Mouse (Mus musculus): Measurements from ENCODE around the gene Mtfr1l.

DNA sequence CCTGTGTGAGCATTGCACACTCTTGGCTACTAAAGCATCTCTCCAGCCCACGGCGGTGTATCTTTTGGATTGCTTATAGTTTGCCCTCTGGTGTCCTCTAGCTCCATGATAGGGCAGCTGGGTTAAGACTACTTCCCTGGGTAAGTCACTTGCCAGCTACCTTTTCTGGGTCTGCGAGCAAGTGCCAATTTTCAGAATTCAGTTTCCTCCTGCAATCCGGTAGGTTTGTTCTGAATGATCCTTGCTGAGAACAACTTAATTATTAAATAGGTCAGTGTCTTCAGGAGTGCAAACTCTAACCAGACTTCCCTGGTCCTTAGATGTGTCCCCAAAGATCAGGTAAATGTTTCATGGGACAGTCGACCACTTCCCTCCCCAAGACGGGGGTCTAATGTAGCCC lies 34.1 kb downstream of the Mtfr1l start:
- TF ChIP-seq CTCF (IDR thresholded peaks at IDR 0.05; ENCODE audit: borderline replicate concordance, insufficient read depth, low read length) (no peak), POLR2A (IDR thresholded peaks at IDR 0.05; ENCODE audit: low read depth, low read length) (no peak)

All from embryonic fibroblast, embryonic 13.5 days (primary cell).